Mouse (Mus musculus) lung, adult 2 months (tissue): ENCODE results near the gene Elf1.

ENCODE experiments used
- CTCF ChIP-seq: fragments of 200-500 bp; IDR thresholded peaks from 2 replicates; pipeline ENCODE4 v1.5.1; 2011; ENCODE audit warnings: mild to moderate bottlenecking, low read length, control low read depth; ENCODE audit not compliant: insufficient read depth
- POLR2A ChIP-seq: fragments of 200-500 bp; IDR thresholded peaks from 2 replicates; pipeline ENCODE4 v1.6.1; 2011; ENCODE audit warnings: low read depth, mild to moderate bottlenecking, control low read depth, low read length, borderline replicate concordance; ENCODE audit errors: extremely low read depth

GRCm38 (mm10) chr14:79590916-79591315 lies 109.9 kb downstream of the Elf1 start:
- TF ChIP-seq CTCF = no peak
- no peak for TF ChIP-seq POLR2A
